Mouse (Mus musculus) thymus, adult 2 months (tissue): ENCODE measurements around the gene Arhgef28. TPM values are rescaled to one million over a fixed set of nuclear protein-coding genes. Genes with fewer than 3 reads are reported as not detected.

Experiments
- DNase-seq: peaks from one replicate; pipeline ENCODE4 v3.0.0; 2021
- H3K27ac ChIP-seq: fragments of 200-500 bp; 2 replicates; pipeline ENCODE4 v1.5.1; 2012; ENCODE audit warnings: low read length, control low read depth; ENCODE audit not compliant: control insufficient read depth, insufficient read depth
- H3K27me3 ChIP-seq: fragments of 200-500 bp; 2 replicates; pipeline ENCODE4 v1.6.1; 2012; ENCODE audit warnings: mild to moderate bottlenecking, low read length, moderate library complexity, mixed read lengths; ENCODE audit not compliant: control insufficient read depth, insufficient read depth
- H3K36me3 ChIP-seq: fragments of 200-500 bp; 2 replicates; pipeline ENCODE4 v1.6.1; 2012; ENCODE audit warnings: mild to moderate bottlenecking, low read length, moderate library complexity; ENCODE audit not compliant: control insufficient read depth, insufficient read depth
- H3K4me1 ChIP-seq: fragments of 200-500 bp; replicated peaks from 2 replicates; pipeline ENCODE4 v1.6.1; 2012; ENCODE audit warnings: low read length; ENCODE audit not compliant: control insufficient read depth, insufficient read depth
- H3K4me3 ChIP-seq: fragments of 200-500 bp; 2 replicates; pipeline ENCODE4 v1.5.1; 2012; ENCODE audit warnings: mild to moderate bottlenecking, low read length, control low read depth, moderate library complexity; ENCODE audit not compliant: control insufficient read depth, insufficient read depth
- CTCF ChIP-seq: fragments of 200-500 bp; IDR thresholded peaks from 2 replicates; pipeline ENCODE4 v1.5.1; 2012; ENCODE audit warnings: mild to moderate bottlenecking, control low read depth, low read length, moderate library complexity, borderline replicate concordance; ENCODE audit not compliant: control insufficient read depth, poor library complexity, insufficient read depth; ENCODE audit errors: extremely low read depth
- POLR2A ChIP-seq: fragments of 200-500 bp; IDR thresholded peaks from 2 replicates; pipeline ENCODE4 v1.6.1; 2012; ENCODE audit warnings: mild to moderate bottlenecking, low read length, control low read depth, moderate library complexity; ENCODE audit not compliant: control insufficient read depth, poor library complexity, insufficient read depth; ENCODE audit errors: extremely low read depth
- WGBS: fragments of 180-500 bp; shearing (Covaris S2); methylation state at CpG from one replicate; pipeline ENCODE4 v1.1.7; 2018; 5-methylcytosine and 5-hydroxymethylcytosine counted together
- polyA plus RNA-seq: library from polyadenylated mRNA; depleted of rRNA; stranded (reverse); fragments of >200 nt; gene quantifications from 2 replicates; pipeline ENCODE4 v1.2.3, GENCODE M21; 2012; rRNA removed

The Arhgef28 gene
- polyA plus RNA-seq, 1 experiment: 2.0 TPM

DNA sequence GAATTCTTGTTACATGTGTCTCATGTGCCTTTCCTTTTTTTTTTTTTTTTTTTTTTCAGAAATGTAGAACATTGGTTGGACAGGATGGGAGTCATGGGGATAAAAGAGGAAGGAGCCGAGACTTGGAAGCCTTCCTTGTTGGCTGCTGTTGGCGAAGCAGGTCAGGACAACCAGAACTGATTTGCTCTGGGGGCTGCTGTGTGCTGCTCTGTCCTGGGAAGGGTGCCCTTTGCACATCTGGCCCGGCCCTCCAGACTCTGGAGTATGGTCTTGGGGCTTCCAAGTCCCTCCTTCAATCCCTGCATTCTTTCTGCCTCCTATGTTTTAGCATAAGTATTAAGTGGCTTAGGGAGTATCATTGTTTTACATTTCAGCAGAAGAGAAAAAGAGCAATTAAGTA, 347.2 kb downstream of the Arhgef28 start:
- Histone ChIP-seq H3K27ac (no peak overlapping the region), H3K27me3 (no peaks in the 10 kb centered on the region), H3K4me3 (no peak overlapping the region), H3K36me3 (no peaks in the 10 kb centered on the region), H3K4me1 (peaks cover 10% of the 10 kb centered on the region)
- no peak for TF ChIP-seq POLR2A
- TF ChIP-seq CTCF: no peak
- DNase-seq: no peak
- whole genome bisulfite sequencing: 87% methylated on average over 3 of the region's 3 CpGs

DNA sequence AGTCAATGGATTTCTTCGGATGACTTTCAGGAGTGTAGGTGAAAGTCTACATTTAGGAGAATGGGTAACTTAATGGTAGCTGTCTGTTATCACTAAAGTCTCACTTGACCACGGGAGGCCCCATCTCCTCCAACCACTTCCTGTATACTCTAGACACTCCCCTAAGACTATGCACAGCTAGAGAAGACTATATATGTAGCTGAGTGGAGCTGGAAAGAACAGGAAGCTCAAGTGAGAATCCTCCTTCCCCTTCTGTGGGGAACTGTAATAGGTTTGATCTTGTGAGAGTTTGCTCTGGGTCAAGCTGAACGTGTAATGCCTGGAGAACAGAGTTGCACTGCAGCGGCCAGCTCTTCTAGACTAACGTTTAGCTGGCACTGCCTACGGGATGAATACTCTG, 348.4 kb downstream of the Arhgef28 start:
- H3K27me3 ChIP-seq: no peaks in the 10 kb centered on the region
- 8% methylated on average over 6 of the region's 6 CpGs for WGBS
- H3K4me1 ChIP-seq: peaks cover 10% of the 10 kb centered on the region
- TF ChIP-seq CTCF (no peak), POLR2A (no peak)
- peak; percentile 8 for DNase-seq
- no peak overlapping the region for H3K27ac ChIP-seq
- no peaks in the 10 kb centered on the region for H3K36me3 ChIP-seq
- no peak overlapping the region for H3K4me3 ChIP-seq

DNA sequence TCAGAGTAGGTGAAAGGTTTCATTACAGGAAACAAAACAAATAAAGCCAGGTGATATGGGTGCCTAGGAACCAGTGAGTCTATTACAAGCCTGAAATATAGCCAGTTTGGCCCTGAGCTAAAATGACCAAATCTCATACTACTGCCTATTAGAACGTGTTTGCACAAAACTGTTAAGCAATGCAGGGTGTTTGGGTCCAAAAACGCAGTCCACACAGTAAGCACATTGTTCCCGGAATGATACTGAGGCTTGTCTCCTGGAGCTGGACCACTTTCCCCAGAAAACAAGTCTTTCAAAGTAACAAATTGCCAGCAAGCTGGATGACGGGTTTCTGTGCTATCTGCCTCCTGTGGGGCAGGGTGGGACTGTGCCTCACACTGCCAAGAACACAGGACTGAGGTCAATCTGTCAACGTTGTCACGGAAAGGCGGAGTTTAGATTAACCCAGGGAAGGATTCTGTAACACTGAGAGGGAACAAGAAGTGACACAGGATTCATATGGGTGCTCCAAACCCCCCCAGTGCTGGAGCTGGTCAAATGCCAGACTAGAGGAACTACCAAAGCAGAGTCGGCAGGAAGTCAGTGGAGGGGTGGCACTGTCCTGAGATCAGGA, 352.8 kb downstream of the Arhgef28 start:
- no peaks in the 10 kb centered on the region for H3K27me3 ChIP-seq
- no peak for DNase-seq
- no peak overlapping the region for H3K4me3 ChIP-seq
- 79% methylated on average over 8 of the region's 8 CpGs for WGBS
- no peak for TF ChIP-seq POLR2A
- no peak for TF ChIP-seq CTCF
- H3K4me1 ChIP-seq: peaks cover 6% of the 10 kb centered on the region
- H3K27ac ChIP-seq: no peak overlapping the region
- H3K36me3 ChIP-seq: no peaks in the 10 kb centered on the region

Other genes with a start within 250 kb of the Arhgef28 start
- 11.3 and 12.9 TPM in 2 replicates for gene Utp15, start 56.6 kb upstream of the Arhgef28 start, polyA plus RNA-seq
- 15.3 and 18.9 TPM in 2 replicates for gene Ankra2, start 56.6 kb upstream of the Arhgef28 start, polyA plus RNA-seq
- 0.34 TPM in 1 of 2 replicates, not detected in the other for gene Gm21976, start 73.4 kb upstream of the Arhgef28 start, polyA plus RNA-seq
- 200 and 204 TPM in 2 replicates for gene Btf3, start 110.6 kb upstream of the Arhgef28 start, polyA plus RNA-seq
- gene Foxd1, start 147.8 kb upstream of the Arhgef28 start, polyA plus RNA-seq: 0.03 TPM in 2 replicates